In the genomic region with DNA sequence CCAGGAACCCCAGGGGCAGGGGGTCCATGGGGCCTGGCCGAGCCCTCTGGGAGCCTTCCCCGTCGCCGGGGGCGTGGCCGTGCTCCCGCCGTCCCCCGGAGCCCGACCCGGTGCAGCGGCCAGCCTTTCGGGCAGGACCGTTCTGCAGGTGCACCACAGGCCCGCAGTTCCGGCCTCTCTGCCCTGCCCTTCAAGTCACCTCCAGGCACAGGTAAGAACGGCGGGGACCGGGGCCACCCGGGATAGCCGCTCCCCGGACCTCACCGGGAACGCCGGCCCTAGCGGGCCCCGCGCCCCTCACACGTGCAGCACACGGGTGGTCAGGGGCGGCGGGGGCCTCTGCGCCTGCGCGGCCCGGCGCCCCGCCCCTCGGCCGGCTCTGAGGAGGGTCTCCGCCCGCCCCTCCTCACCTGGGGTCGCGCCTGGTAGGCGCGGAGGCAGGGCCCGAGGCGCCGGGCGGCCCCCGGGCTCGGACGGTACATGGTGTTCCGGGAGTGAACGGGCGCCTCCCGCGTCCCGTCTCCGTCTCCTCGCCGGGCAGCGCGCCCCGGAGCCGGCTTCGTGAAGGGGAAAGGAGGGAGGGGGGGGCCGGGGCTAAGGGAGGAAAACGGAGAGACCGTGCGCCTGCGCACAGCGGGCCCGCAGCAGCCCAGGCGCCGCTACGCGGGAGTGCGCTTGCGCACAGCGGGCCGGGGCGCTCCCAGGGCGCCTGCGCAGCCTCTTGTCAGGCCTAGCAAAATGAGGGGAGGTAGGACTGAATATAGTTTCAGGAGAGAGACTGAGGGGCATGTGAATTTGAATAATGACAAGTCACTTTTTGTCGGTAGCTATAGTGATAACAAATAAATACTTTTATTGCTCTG, we compare ENCODE assay signal across 8 mouse cellular contexts. TPM values are rescaled to one million over a fixed set of nuclear protein-coding genes. Genes with fewer than 3 reads are reported as not detected.
DNase-seq lines count a peak whose midpoint lies in the region; ATAC-seq lines count a peak whose summit lies in the region.

A gene (minus strand): TSS at position 651 of the 863 bp plus-strand sequence.

- ATAC-seq in hindbrain, embryonic 15.5 days (ENCODE audit: low FRiP score, low read depth): peak; percentile 95

- H3K27me3 ChIP-seq in hindbrain, embryonic 15.5 days: no peaks in the 10 kb centered on the region

- peaks cover 64% of the 10 kb centered on the region for H3K36me3 ChIP-seq in hindbrain, embryonic 15.5 days

- H3K27ac ChIP-seq in hindbrain, embryonic 15.5 days (replicated peaks): peak within 1 kb of the TSS; percentile 98

- H3K9me3 ChIP-seq in hindbrain, embryonic 15.5 days: no peaks in the 10 kb centered on the region

- peak within 1 kb of the TSS; percentile 76 for H3K4me3 ChIP-seq in hindbrain, embryonic 15.5 days

- under 1% methylated on average over 83 of the region's 86 CpGs for WGBS in hindbrain, embryonic 15.5 days

- DNase-seq in WW6 (ENCODE audit: low read depth, low spot score): peak; percentile 79
- peak; percentile 72 to 93 for DNase-seq in cerebellum, postnatal 4 days (ENCODE audit: low spot score in 2 of 2)
- peak; percentile 90 for DNase-seq in gastrocnemius, adult 18-20 months (ENCODE audit: low spot score)
- DNase-seq in layer of hippocampus, postnatal 36 days: peak; percentile 92 to 93
- peak; percentile 92 for DNase-seq in lung, postnatal 36 days
- peak; percentile 96 for DNase-seq in retina, embryonic 14.5 days (ENCODE audit: low spot score)
- DNase-seq in thymus, postnatal 36 days: peak; percentile 92 to 95

- H3K4me2 ChIP-seq in hindbrain, embryonic 15.5 days: peak within 1 kb of the TSS; percentile 86

- peaks cover 23% of the 10 kb centered on the region for H3K4me1 ChIP-seq in hindbrain, embryonic 15.5 days (replicated peaks)

- peak within 1 kb of the TSS; percentile 85 for H3K9ac ChIP-seq in hindbrain, embryonic 15.5 days

RNA-seq across cellular contexts. Expression of the gene that starts here (rescaled TPM):
- 10 to 100 TPM; 78.6 to 79.3 TPM for total RNA-seq in gastrocnemius, adult 18-20 months (2021)
- polyA plus RNA-seq in hindbrain, embryonic 15.5 days (2015; fragmentation: Nextera tagmentation; extraction: Ambion mirVana): 63.7 and 68.6 TPM in 2 replicates
- 10 to 100 TPM; 56.3 to 57.9 TPM for total RNA-seq in layer of hippocampus, postnatal 36 days (2021)

Comparison
In these comparisons a context has a peak if more than half of its experiments do, and no peak if none do; other contexts are left out.
1. Peak in every context shown above with its lines: DNase-seq, ATAC-seq, H3K4me3 ChIP-seq and H3K27ac ChIP-seq.